Mouse (Mus musculus) stomach, embryonic 15.5 days (tissue): ENCODE results near the gene Kdm2b. TPM values are rescaled to one million over a fixed set of nuclear protein-coding genes. Genes with fewer than 3 reads are reported as not detected.
A peak's percentile ranks its signal among the peaks of the same experiment; 100 is the strongest.

ENCODE experiments used
- ATAC-seq: fragments of 200-750 bp; cut with Nextera tagmentation; 2 replicates; pipeline ENCODE4 v1.8.0; 2017; ENCODE audit warnings: low read depth, moderate number of reproducible peaks, moderate TSS enrichment; ENCODE audit not compliant: insufficient read depth, low FRiP score
- H3K27ac ChIP-seq: fragments of 300-500 bp; sonication (generic); 2 replicates; pipeline ENCODE4 v1.5.1; 2015; ENCODE audit warnings: mild to moderate bottlenecking, inconsistent platforms
- H3K27me3 ChIP-seq: fragments of 300-500 bp; sonication (generic); replicated peaks from 2 replicates; pipeline ENCODE4 v1.6.1; 2015; ENCODE audit warnings: inconsistent platforms
- H3K36me3 ChIP-seq: fragments of 300-500 bp; sonication (generic); 2 replicates; pipeline ENCODE4 v1.6.1; 2015; ENCODE audit warnings: inconsistent platforms
- H3K4me1 ChIP-seq: fragments of 300-500 bp; sonication (generic); 2 replicates; pipeline ENCODE4 v1.6.1; 2015; ENCODE audit warnings: inconsistent platforms
- H3K4me2 ChIP-seq: fragments of 300-500 bp; sonication (generic); 2 replicates; pipeline ENCODE4 v1.6.1; 2015; ENCODE audit warnings: mild to moderate bottlenecking, inconsistent platforms
- H3K4me3 ChIP-seq: fragments of 300-500 bp; sonication (generic); replicated peaks from 2 replicates; pipeline ENCODE4 v1.5.1; 2015; ENCODE audit warnings: inconsistent platforms
- H3K9ac ChIP-seq: fragments of 300-500 bp; sonication (generic); 2 replicates; pipeline ENCODE4 v1.6.1; 2015; ENCODE audit warnings: inconsistent platforms
- H3K9me3 ChIP-seq: fragments of 300-500 bp; sonication (generic); 2 replicates; pipeline ENCODE4 v1.6.1; 2016; ENCODE audit warnings: inconsistent platforms
- WGBS: fragments of 180-500 bp; shearing (Covaris S2); methylation state at CpG from one replicate; pipeline ENCODE4 v1.1.7; 2015; 5-methylcytosine and 5-hydroxymethylcytosine counted together
- polyA plus RNA-seq: library from polyadenylated mRNA; unstranded; fragments of >200 nt; fragmentation: Nextera tagmentation; extraction: Ambion mirVana; gene quantifications from 2 replicates; pipeline ENCODE4 v1.2.1, GENCODE M21; 2015

Kdm2b gene
- polyA plus RNA-seq, 1 experiment from 2014 or later, result 29.6 TPM

GRCm38 (mm10) chr5:122965427-122965826 lies 24.2 kb downstream of the Kdm2b start:
- no peak for ATAC-seq
- WGBS, result 74% methylated on average over 11 of the region's 11 CpGs
- Histone ChIP-seq H3K9ac (no peak overlapping the region), H3K27me3 (no peaks in the 10 kb centered on the region), H3K4me3 (no peak overlapping the region), H3K36me3 (no peaks in the 10 kb centered on the region; the same call in 1 of the 2 replicates), H3K4me2 (no peak overlapping the region), H3K9me3 (no peaks in the 10 kb centered on the region), H3K4me1 (no peaks in the 10 kb centered on the region), H3K27ac (0 out of 2 replicates have a peak overlapping the region, but pooled peaks have one; percentile 5)

GRCm38 (mm10) chr5:122964853-122965252 lies 24.8 kb downstream of the Kdm2b start:
- Histone ChIP-seq H3K27ac (no peak overlapping the region), H3K4me3 (no peak overlapping the region), H3K36me3 (no peaks in the 10 kb centered on the region; the same call in 1 of the 2 replicates), H3K9me3 (no peaks in the 10 kb centered on the region), H3K4me1 (no peaks in the 10 kb centered on the region), H3K27me3 (no peaks in the 10 kb centered on the region), H3K9ac (no peak overlapping the region), H3K4me2 (no peak overlapping the region)
- ATAC-seq, result peak; percentile 88
- 62% methylated on average over 6 of the region's 6 CpGs for WGBS

GRCm38 (mm10) chr5:122961905-122962304 lies 27.7 kb downstream of the Kdm2b start:
- Histone ChIP-seq H3K9ac (no peak overlapping the region), H3K27me3 (no peaks in the 10 kb centered on the region), H3K9me3 (no peaks in the 10 kb centered on the region), H3K27ac (no peak overlapping the region), H3K4me3 (no peak overlapping the region), H3K4me1 (no peaks in the 10 kb centered on the region), H3K4me2 (no peak overlapping the region), H3K36me3 (no peaks in the 10 kb centered on the region; the same call in 1 of the 2 replicates)
- ATAC-seq, result no peak
- WGBS, result 48% methylated on average over 3 of the region's 3 CpGs

GRCm38 (mm10) chr5:122959391-122959790 lies 30.2 kb downstream of the Kdm2b start:
- H3K27me3 ChIP-seq, result no peaks in the 10 kb centered on the region
- H3K9ac ChIP-seq, result no peak overlapping the region
- no peaks in the 10 kb centered on the region for H3K9me3 ChIP-seq
- WGBS, result 85% methylated on average over 11 of the region's 11 CpGs
- H3K4me1 ChIP-seq, result no peaks in the 10 kb centered on the region
- no peak overlapping the region for H3K27ac ChIP-seq
- no peak overlapping the region for H3K4me2 ChIP-seq
- ATAC-seq, result no peak
- no peak overlapping the region for H3K4me3 ChIP-seq
- H3K36me3 ChIP-seq, result no peaks in the 10 kb centered on the region; the same call in 1 of the 2 replicates

GRCm38 (mm10) chr5:122956059-122956458 lies 33.6 kb downstream of the Kdm2b start:
- no peak for ATAC-seq
- no peaks in the 10 kb centered on the region for H3K9me3 ChIP-seq
- no peak overlapping the region for H3K4me2 ChIP-seq
- H3K27ac ChIP-seq, result no peak overlapping the region
- WGBS, result 62% methylated on average over 3 of the region's 3 CpGs
- no peak overlapping the region for H3K9ac ChIP-seq
- H3K36me3 ChIP-seq, result no peaks in the 10 kb centered on the region; the same call in 1 of the 2 replicates
- H3K27me3 ChIP-seq, result peaks cover 12% of the 10 kb centered on the region
- peaks cover 15% of the 10 kb centered on the region for H3K4me1 ChIP-seq
- no peak overlapping the region for H3K4me3 ChIP-seq

- Histone ChIP-seq H3K4me2 (peak overlapping the region; percentile 83), H3K9me3 (no peaks in the 10 kb centered on the region), H3K36me3 (no peaks in the 10 kb centered on the region), H3K27ac (no peak overlapping the region), H3K4me3 (peak overlapping the region; percentile 44), H3K9ac (no peak overlapping the region; the same call in 1 of the 2 replicates), H3K4me1 (peaks cover 27% of the 10 kb centered on the region), H3K27me3 (peaks cover 18% of the 10 kb centered on the region)
- WGBS, result 2% methylated on average over 59 of the region's 59 CpGs
- 0 out of 2 replicates have a peak, but pooled peaks have one; percentile 4 for ATAC-seq
Measured at GRCm38 (mm10) chr5:122951913-122952641, 37.5 kb downstream of the Kdm2b start.

GRCm38 (mm10) chr5:122951056-122951912 lies 38.3 kb downstream of the Kdm2b start:
- Histone ChIP-seq H3K27me3 (peaks cover 18% of the 10 kb centered on the region), H3K4me1 (peaks cover 27% of the 10 kb centered on the region), H3K4me3 (peak overlapping the region; percentile 44), H3K9ac (no peak overlapping the region; the same call in 1 of the 2 replicates), H3K9me3 (no peaks in the 10 kb centered on the region), H3K27ac (no peak overlapping the region), H3K4me2 (peak overlapping the region; percentile 83), H3K36me3 (no peaks in the 10 kb centered on the region)
- ATAC-seq, result peak; percentile 54
- 9% methylated on average over 30 of the region's 30 CpGs for WGBS

GRCm38 (mm10) chr5:122950329-122950953 lies 39.2 kb downstream of the Kdm2b start:
- no peaks in the 10 kb centered on the region for H3K36me3 ChIP-seq
- peak overlapping the region; percentile 83 for H3K4me2 ChIP-seq
- no peaks in the 10 kb centered on the region for H3K9me3 ChIP-seq
- H3K4me3 ChIP-seq, result peak overlapping the region; percentile 44
- ATAC-seq, result 0 out of 2 replicates have a peak, but pooled peaks have one; percentile 19
- H3K4me1 ChIP-seq, result peaks cover 27% of the 10 kb centered on the region
- H3K27me3 ChIP-seq, result peaks cover 18% of the 10 kb centered on the region
- WGBS, result 23% methylated on average over 22 of the region's 23 CpGs
- H3K9ac ChIP-seq, result no peak overlapping the region
- no peak overlapping the region for H3K27ac ChIP-seq

- H3K27ac ChIP-seq, result no peak overlapping the region
- 82% methylated on average over 8 of the region's 8 CpGs for WGBS
- H3K4me3 ChIP-seq, result no peak overlapping the region
- H3K9me3 ChIP-seq, result no peaks in the 10 kb centered on the region
- no peak overlapping the region for H3K4me2 ChIP-seq
- H3K4me1 ChIP-seq, result peaks cover 27% of the 10 kb centered on the region
- H3K36me3 ChIP-seq, result no peaks in the 10 kb centered on the region
- peaks cover 18% of the 10 kb centered on the region for H3K27me3 ChIP-seq
- ATAC-seq, result no peak
- H3K9ac ChIP-seq, result no peak overlapping the region
Measured at GRCm38 (mm10) chr5:122949101-122949500, 40.5 kb downstream of the Kdm2b start.

- Histone ChIP-seq H3K9ac (no peak overlapping the region), H3K36me3 (no peaks in the 10 kb centered on the region), H3K4me3 (no peak overlapping the region), H3K4me2 (no peak overlapping the region), H3K27ac (no peak overlapping the region), H3K4me1 (peaks cover 27% of the 10 kb centered on the region), H3K27me3 (peaks cover 12% of the 10 kb centered on the region), H3K9me3 (no peaks in the 10 kb centered on the region)
- ATAC-seq, result no peak
- WGBS, result 80% methylated on average over 12 of the region's 12 CpGs
Measured at GRCm38 (mm10) chr5:122947534-122947933, 42.1 kb downstream of the Kdm2b start.

GRCm38 (mm10) chr5:122938676-122939075 lies 50.9 kb downstream of the Kdm2b start:
- Histone ChIP-seq H3K27ac (no peak overlapping the region; the same call in 1 of the 2 replicates), H3K4me3 (no peak overlapping the region), H3K9ac (no peak overlapping the region), H3K4me1 (0 out of 2 replicates have a peak, but pooled peaks cover 2% of the 10 kb centered on the region), H3K36me3 (no peaks in the 10 kb centered on the region), H3K4me2 (no peak overlapping the region), H3K27me3 (no peaks in the 10 kb centered on the region), H3K9me3 (no peaks in the 10 kb centered on the region)
- no peak for ATAC-seq
- WGBS, result 75% methylated on average over 3 of the region's 3 CpGs
